Mouse (Mus musculus): Measurements from ENCODE around the gene Maff. TPM values are rescaled to one million over a fixed set of nuclear protein-coding genes. Genes with fewer than 3 reads are reported as not detected.

Maff gene
- polyA plus RNA-seq, 1 experiment: 2.0 TPM

- Histone ChIP-seq H3K27me3 (ENCODE audit: control insufficient read depth, insufficient read depth, low read length) (no peaks in the 10 kb centered on the region; the same call in 1 of the 2 replicates), H3K4me1 (ENCODE audit: control insufficient read depth, insufficient read depth, insufficient read length) (peaks cover 13% of the 10 kb centered on the region), H3K36me3 (ENCODE audit: control insufficient read depth, insufficient read depth, low read length) (no peaks in the 10 kb centered on the region), H3K4me3 (ENCODE audit: extremely low read depth, insufficient read depth, insufficient read length) (no peak overlapping the region), H3K27ac (ENCODE audit: insufficient read depth, low read length) (peak overlapping the region; percentile 26; the same call in 1 of the 2 replicates)
- 65% methylated on average over 15 of the region's 15 CpGs for WGBS
- no peak for TF ChIP-seq CTCF (IDR thresholded peaks at IDR 0.05; ENCODE audit: extremely low read depth, insufficient read depth, insufficient read length, insufficient replicate concordance)
- TF ChIP-seq POLR2A (IDR thresholded peaks at IDR 0.05; ENCODE audit: low read depth, low read length): no peak
- no peak for DNase-seq (ENCODE audit: low read depth in 1 of 2, low spot score in 2 of 2)
Measured at GRCm38 (mm10) chr15:79351331-79351767, 4.9 kb downstream of the Maff start.

- Histone ChIP-seq H3K4me1 (ENCODE audit: control insufficient read depth, insufficient read depth, insufficient read length) (peaks cover 23% of the 10 kb centered on the region), H3K27me3 (ENCODE audit: control insufficient read depth, insufficient read depth, low read length) (no peaks in the 10 kb centered on the region; the same call in 1 of the 2 replicates), H3K27ac (ENCODE audit: insufficient read depth, low read length) (no peak overlapping the region), H3K36me3 (ENCODE audit: control insufficient read depth, insufficient read depth, low read length) (no peaks in the 10 kb centered on the region), H3K4me3 (ENCODE audit: extremely low read depth, insufficient read depth, insufficient read length) (no peak overlapping the region)
- WGBS: 87% methylated on average over 6 of the region's 6 CpGs
- DNase-seq (ENCODE audit: low read depth in 1 of 2, low spot score in 2 of 2): no peak
- no peak for TF ChIP-seq POLR2A (IDR thresholded peaks at IDR 0.05; ENCODE audit: low read depth, low read length)
- no peak for TF ChIP-seq CTCF (IDR thresholded peaks at IDR 0.05; ENCODE audit: extremely low read depth, insufficient read depth, insufficient read length, insufficient replicate concordance)
Measured at GRCm38 (mm10) chr15:79352479-79352878, 6.1 kb downstream of the Maff start.

- TF ChIP-seq CTCF (IDR thresholded peaks at IDR 0.05; ENCODE audit: extremely low read depth, insufficient read depth, insufficient read length, insufficient replicate concordance) (no peak), POLR2A (IDR thresholded peaks at IDR 0.05; ENCODE audit: low read depth, low read length) (no peak)
- H3K27ac ChIP-seq (ENCODE audit: insufficient read depth, low read length): no peak overlapping the region
- H3K4me3 ChIP-seq (ENCODE audit: extremely low read depth, insufficient read depth, insufficient read length): no peak overlapping the region
- no peaks in the 10 kb centered on the region for H3K36me3 ChIP-seq (ENCODE audit: control insufficient read depth, insufficient read depth, low read length)
- DNase-seq (ENCODE audit: low read depth in 1 of 2, low spot score in 2 of 2): no peak
- WGBS: 93% methylated on average over 5 of the region's 5 CpGs
- H3K27me3 ChIP-seq (ENCODE audit: control insufficient read depth, insufficient read depth, low read length): no peaks in the 10 kb centered on the region; the same call in 1 of the 2 replicates
- H3K4me1 ChIP-seq (ENCODE audit: control insufficient read depth, insufficient read depth, insufficient read length): peaks cover 17% of the 10 kb centered on the region
Measured at GRCm38 (mm10) chr15:79353690-79354305, 7.4 kb downstream of the Maff start.

GRCm38 (mm10) chr15:79354619-79355018 is 8.2 kb downstream of the Maff start:
- no peak overlapping the region for H3K4me3 ChIP-seq (ENCODE audit: extremely low read depth, insufficient read depth, insufficient read length)
- WGBS: 39% methylated on average over 4 of the region's 4 CpGs

GRCm38 (mm10) chr15:79356481-79356880 is 10.1 kb downstream of the Maff start:
- Histone ChIP-seq H3K4me3 (ENCODE audit: extremely low read depth, insufficient read depth, insufficient read length) (no peak overlapping the region), H3K27me3 (ENCODE audit: control insufficient read depth, insufficient read depth, low read length) (no peaks in the 10 kb centered on the region; the same call in 1 of the 2 replicates), H3K27ac (ENCODE audit: insufficient read depth, low read length) (no peak overlapping the region), H3K36me3 (ENCODE audit: control insufficient read depth, insufficient read depth, low read length) (peaks cover 1% of the 10 kb centered on the region; the same call in 1 of the 2 replicates), H3K4me1 (ENCODE audit: control insufficient read depth, insufficient read depth, insufficient read length) (peaks cover 10% of the 10 kb centered on the region)
- WGBS: 78% methylated on average over 8 of the region's 8 CpGs
- TF ChIP-seq CTCF (IDR thresholded peaks at IDR 0.05; ENCODE audit: extremely low read depth, insufficient read depth, insufficient read length, insufficient replicate concordance) (no peak), POLR2A (IDR thresholded peaks at IDR 0.05; ENCODE audit: low read depth, low read length) (no peak)
- DNase-seq (ENCODE audit: low read depth in 1 of 2, low spot score in 2 of 2): no peak

More at GRCm38 (mm10) chr15:79354619-79355018, 8.2 kb downstream of the Maff start:
- no peaks in the 10 kb centered on the region; the same call in 1 of the 2 replicates for H3K27me3 ChIP-seq (ENCODE audit: control insufficient read depth, insufficient read depth, low read length)
- TF ChIP-seq CTCF (IDR thresholded peaks at IDR 0.05; ENCODE audit: extremely low read depth, insufficient read depth, insufficient read length, insufficient replicate concordance) (no peak), POLR2A (IDR thresholded peaks at IDR 0.05; ENCODE audit: low read depth, low read length) (no peak)
- no peak for DNase-seq (ENCODE audit: low read depth in 1 of 2, low spot score in 2 of 2)
- H3K27ac ChIP-seq (ENCODE audit: insufficient read depth, low read length): no peak overlapping the region
- peaks cover 17% of the 10 kb centered on the region for H3K4me1 ChIP-seq (ENCODE audit: control insufficient read depth, insufficient read depth, insufficient read length)
- H3K36me3 ChIP-seq (ENCODE audit: control insufficient read depth, insufficient read depth, low read length): no peaks in the 10 kb centered on the region

- WGBS: under 1% methylated on average over 74 of the region's 77 CpGs
Measured at GRCm38 (mm10) chr15:79357036-79357911, 10.9 kb downstream of the Maff start.

More at GRCm38 (mm10) chr15:79357036-79357911, 10.9 kb downstream of the Maff start:
- Histone ChIP-seq H3K4me3 (ENCODE audit: extremely low read depth, insufficient read depth, insufficient read length) (peak overlapping the region; percentile 56), H3K27me3 (ENCODE audit: control insufficient read depth, insufficient read depth, low read length) (no peaks in the 10 kb centered on the region; the same call in 1 of the 2 replicates), H3K27ac (ENCODE audit: insufficient read depth, low read length) (peak overlapping the region; percentile 67; the same call in 1 of the 2 replicates), H3K4me1 (ENCODE audit: control insufficient read depth, insufficient read depth, insufficient read length) (peaks cover 10% of the 10 kb centered on the region), H3K36me3 (ENCODE audit: control insufficient read depth, insufficient read depth, low read length) (peaks cover 5% of the 10 kb centered on the region; the same call in 1 of the 2 replicates)
- TF ChIP-seq POLR2A (IDR thresholded peaks at IDR 0.05; ENCODE audit: low read depth, low read length): no peak
- TF ChIP-seq CTCF (IDR thresholded peaks at IDR 0.05; ENCODE audit: extremely low read depth, insufficient read depth, insufficient read length, insufficient replicate concordance): no peak
- DNase-seq (ENCODE audit: low read depth in 1 of 2, low spot score in 2 of 2): peak; percentile 36 to 38
